Mouse (Mus musculus) midbrain, embryonic 11.5 days (tissue): ENCODE data around the gene Mcu. TPM values are rescaled to one million over a fixed set of nuclear protein-coding genes. Genes with fewer than 3 reads are reported as not detected.

ENCODE experiments used
- ATAC-seq: fragments of 200-750 bp; cut with Nextera tagmentation; 2 replicates; pipeline ENCODE4 v1.8.0; 2017; ENCODE audit warnings: moderate TSS enrichment, moderate library complexity; ENCODE audit not compliant: low FRiP score
- DNase-seq: peaks from one replicate; pipeline ENCODE4 v3.0.0; 2015; ENCODE audit warnings: low spot score; ENCODE audit errors: missing footprints
- H3K27ac ChIP-seq: fragments of 300-500 bp; sonication (generic); 2 replicates; pipeline ENCODE4 v1.5.1; 2014; ENCODE audit warnings: low read depth, low read length
- H3K27me3 ChIP-seq: fragments of 300-500 bp; sonication (generic); 2 replicates; pipeline ENCODE4 v1.6.1; 2014; ENCODE audit warnings: mild to moderate bottlenecking, low read length, moderate library complexity, mixed read lengths; ENCODE audit not compliant: control insufficient read depth, insufficient read depth
- H3K36me3 ChIP-seq: fragments of 300-500 bp; sonication (generic); 2 replicates; pipeline ENCODE4 v1.6.1; 2014; ENCODE audit warnings: mild to moderate bottlenecking, low read length, moderate library complexity, mixed read lengths; ENCODE audit not compliant: control insufficient read depth, insufficient read depth
- H3K4me1 ChIP-seq: fragments of 300-500 bp; sonication (generic); 2 replicates; pipeline ENCODE4 v1.6.1; 2014; ENCODE audit warnings: low read length; ENCODE audit not compliant: control insufficient read depth, insufficient read depth
- H3K4me2 ChIP-seq: fragments of 300-500 bp; sonication (generic); 2 replicates; pipeline ENCODE4 v1.6.1; 2014; ENCODE audit warnings: mild to moderate bottlenecking, moderate library complexity
- H3K4me3 ChIP-seq: fragments of 300-500 bp; sonication (generic); 2 replicates; pipeline ENCODE4 v1.5.1; 2014; ENCODE audit warnings: low read depth, low read length
- H3K9ac ChIP-seq: fragments of 300-500 bp; sonication (generic); 2 replicates; pipeline ENCODE4 v1.6.1; 2014; ENCODE audit warnings: low read length
- H3K9me3 ChIP-seq: fragments of 300-500 bp; sonication (generic); 2 replicates; pipeline ENCODE4 v1.6.1; 2016; ENCODE audit warnings: low read length; ENCODE audit not compliant: control insufficient read depth
- WGBS: fragments of 180-500 bp; shearing (Covaris S2); extraction: QIAGEN DNeasy Blood & Tissue Kit; methylation state at CpG from one replicate; pipeline ENCODE4 v1.1.7; 2014; 5-methylcytosine and 5-hydroxymethylcytosine counted together
- polyA plus RNA-seq: library from polyadenylated mRNA; unstranded; fragments of >200 nt; fragmentation: Nextera tagmentation; extraction: Ambion mirVana; gene quantifications from 2 replicates; pipeline ENCODE4 v1.2.1, GENCODE M21; 2014

Mcu gene
- polyA plus RNA-seq, 1 experiment from 2014 or later = 17.7 TPM

- DNase-seq (peak; percentile 60), ATAC-seq (no peak)
- H3K4me1 ChIP-seq = no peaks in the 10 kb centered on the region
- H3K9me3 ChIP-seq = no peaks in the 10 kb centered on the region
- H3K9ac ChIP-seq = no peak overlapping the region
- H3K4me3 ChIP-seq = no peak overlapping the region
- 75% methylated on average over 8 of the region's 8 CpGs for WGBS
- no peaks in the 10 kb centered on the region for H3K36me3 ChIP-seq
- H3K4me2 ChIP-seq = no peak overlapping the region
- H3K27ac ChIP-seq = no peak overlapping the region
- H3K27me3 ChIP-seq = no peaks in the 10 kb centered on the region
Measured at GRCm38 (mm10) chr10:59490920-59491319, 125.6 kb downstream of the Mcu start.

GRCm38 (mm10) chr10:59489411-59489810, 127.1 kb downstream of the Mcu start:
- no peaks in the 10 kb centered on the region for H3K9me3 ChIP-seq
- H3K27ac ChIP-seq = no peak overlapping the region
- 88% methylated on average over 1 of the region's 1 CpGs for WGBS
- H3K4me2 ChIP-seq = no peak overlapping the region
- H3K36me3 ChIP-seq = no peaks in the 10 kb centered on the region
- H3K9ac ChIP-seq = no peak overlapping the region
- H3K4me3 ChIP-seq = no peak overlapping the region
- peak; percentile 31 for DNase-seq
- H3K27me3 ChIP-seq = no peaks in the 10 kb centered on the region
- no peak for ATAC-seq
- no peaks in the 10 kb centered on the region for H3K4me1 ChIP-seq

DNA sequence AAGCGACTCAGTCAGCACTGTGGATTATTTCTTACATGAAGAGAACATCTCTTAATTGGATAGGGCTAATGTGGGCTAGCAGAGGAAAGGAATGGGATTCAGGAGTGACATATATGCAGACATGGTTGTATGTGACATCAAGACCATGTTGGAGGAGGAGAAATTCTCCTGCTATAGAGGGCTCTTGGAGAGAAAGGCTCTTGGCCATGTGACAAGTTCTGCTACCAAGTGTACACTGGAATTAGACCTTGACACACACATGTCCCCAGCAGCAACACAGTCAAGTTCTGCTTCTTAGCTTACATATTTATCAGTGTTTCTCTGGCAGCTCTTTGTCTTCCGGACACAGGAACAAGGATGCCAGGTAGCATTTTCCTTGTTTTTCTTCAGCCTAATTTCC, 129.1 kb downstream of the Mcu start:
- no peaks in the 10 kb centered on the region for H3K9me3 ChIP-seq
- no peak for ATAC-seq
- H3K27ac ChIP-seq = no peak overlapping the region
- H3K4me3 ChIP-seq = no peak overlapping the region
- no peaks in the 10 kb centered on the region for H3K4me1 ChIP-seq
- WGBS = 85% methylated on average over 2 of the region's 2 CpGs
- H3K36me3 ChIP-seq = no peaks in the 10 kb centered on the region
- H3K4me2 ChIP-seq = no peak overlapping the region
- peak; percentile 41 for DNase-seq
- H3K27me3 ChIP-seq = no peaks in the 10 kb centered on the region
- H3K9ac ChIP-seq = no peak overlapping the region

DNA sequence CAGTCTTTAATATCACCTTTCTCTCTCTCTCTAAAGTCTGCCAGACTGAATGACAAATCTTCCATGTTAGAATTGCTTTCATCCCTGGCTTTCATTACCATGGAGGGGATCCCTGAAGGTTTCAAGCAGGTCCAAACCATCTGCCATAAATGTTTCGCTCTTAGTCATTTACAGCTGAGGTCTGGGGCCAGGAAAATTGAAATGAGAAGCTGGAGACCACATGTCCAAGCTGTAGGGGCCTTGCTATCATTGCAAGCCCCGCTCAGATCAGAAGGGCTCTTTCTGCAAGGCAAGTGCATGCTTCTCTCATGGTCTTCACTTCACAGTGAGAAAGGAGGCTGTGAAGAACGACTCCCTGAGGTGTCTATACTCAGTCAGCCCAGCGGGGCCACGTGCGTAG, 132.2 kb downstream of the Mcu start:
- ATAC-seq (no peak), DNase-seq (no peak)
- WGBS = 91% methylated on average over 6 of the region's 6 CpGs
- Histone ChIP-seq H3K4me2 (no peak overlapping the region), H3K4me3 (no peak overlapping the region), H3K36me3 (no peaks in the 10 kb centered on the region), H3K9me3 (no peaks in the 10 kb centered on the region), H3K4me1 (no peaks in the 10 kb centered on the region), H3K27ac (no peak overlapping the region), H3K27me3 (no peaks in the 10 kb centered on the region), H3K9ac (no peak overlapping the region)

DNA sequence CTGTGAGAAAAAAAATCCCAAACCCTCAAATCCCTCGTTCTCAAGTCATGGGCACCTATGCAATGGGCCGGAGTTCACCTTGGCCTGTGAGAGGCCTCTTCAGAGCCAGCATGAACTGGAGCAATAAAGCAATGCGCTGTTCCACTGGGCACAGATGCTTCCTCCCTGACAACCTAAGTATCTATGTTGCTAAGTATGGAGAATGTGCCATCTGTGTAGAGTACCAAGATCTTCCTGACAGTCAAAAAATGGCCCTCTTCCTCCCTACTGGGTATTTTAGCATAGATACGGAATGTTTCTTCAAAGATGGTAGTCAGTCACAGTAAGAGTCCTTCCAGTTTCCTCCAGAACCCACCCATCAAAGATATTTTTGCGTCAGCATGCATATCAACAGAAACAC, 135.1 kb downstream of the Mcu start:
- no peak for DNase-seq
- H3K4me1 ChIP-seq = no peaks in the 10 kb centered on the region
- no peaks in the 10 kb centered on the region for H3K36me3 ChIP-seq
- H3K27me3 ChIP-seq = no peaks in the 10 kb centered on the region
- H3K4me3 ChIP-seq = no peak overlapping the region
- H3K4me2 ChIP-seq = no peak overlapping the region
- H3K9ac ChIP-seq = no peak overlapping the region
- H3K27ac ChIP-seq = no peak overlapping the region
- H3K9me3 ChIP-seq = peaks cover 5% of the 10 kb centered on the region; the same call in 1 of the 2 replicates
- 90% methylated on average over 5 of the region's 5 CpGs for WGBS
- ATAC-seq = no peak

DNA sequence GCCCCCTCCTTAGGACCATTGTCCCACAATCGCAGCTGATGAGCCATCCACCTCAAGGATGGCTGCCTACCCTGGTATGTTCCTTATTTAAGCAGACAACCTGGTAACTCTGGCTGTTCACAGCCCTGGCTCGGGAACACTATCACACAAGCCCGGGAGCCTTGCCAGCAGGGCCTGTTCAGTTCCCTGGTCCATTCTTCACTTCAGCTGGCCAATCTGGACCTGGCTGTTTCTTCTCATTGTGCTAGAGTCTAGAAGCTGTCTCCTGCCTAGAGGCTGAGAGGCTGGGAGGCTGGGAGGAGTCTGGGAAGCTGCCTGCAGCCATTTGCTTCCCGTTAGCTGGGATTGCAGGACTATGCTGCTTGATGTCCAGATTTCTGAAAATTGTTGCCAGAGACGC, 146.0 kb downstream of the Mcu start:
- ATAC-seq (no peak), DNase-seq (no peak)
- Histone ChIP-seq H3K9ac (no peak overlapping the region), H3K27ac (no peak overlapping the region), H3K36me3 (no peaks in the 10 kb centered on the region), H3K4me1 (no peaks in the 10 kb centered on the region), H3K4me3 (no peak overlapping the region), H3K27me3 (no peaks in the 10 kb centered on the region), H3K9me3 (no peaks in the 10 kb centered on the region), H3K4me2 (no peak overlapping the region)
- 83% methylated on average over 5 of the region's 5 CpGs for WGBS

DNA sequence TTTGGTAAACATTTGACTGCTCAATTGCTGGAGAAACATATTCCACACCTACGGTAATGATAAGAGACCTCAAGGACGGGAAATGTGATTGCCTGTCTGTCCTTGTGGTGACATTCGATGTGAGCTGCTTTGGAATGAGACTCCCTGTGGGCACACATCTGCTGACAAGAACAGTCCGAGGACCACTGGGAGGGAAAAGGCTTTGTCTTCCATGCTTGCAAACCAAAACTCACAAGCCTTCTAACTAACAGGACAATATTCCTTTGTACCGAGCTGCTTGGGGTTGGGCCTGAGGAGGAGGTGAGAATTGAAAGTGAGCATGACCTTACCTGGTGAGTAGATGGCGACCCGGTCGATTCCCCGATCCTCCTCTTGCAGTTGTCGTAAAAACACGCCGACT, 149.2 kb downstream of the Mcu start:
- no peak overlapping the region for H3K4me3 ChIP-seq
- no peaks in the 10 kb centered on the region for H3K36me3 ChIP-seq
- no peak overlapping the region for H3K9ac ChIP-seq
- H3K9me3 ChIP-seq = no peaks in the 10 kb centered on the region
- ATAC-seq = no peak
- no peaks in the 10 kb centered on the region for H3K27me3 ChIP-seq
- no peak overlapping the region for H3K27ac ChIP-seq
- H3K4me1 ChIP-seq = no peaks in the 10 kb centered on the region
- 85% methylated on average over 12 of the region's 12 CpGs for WGBS
- DNase-seq = no peak
- H3K4me2 ChIP-seq = no peak overlapping the region

DNA sequence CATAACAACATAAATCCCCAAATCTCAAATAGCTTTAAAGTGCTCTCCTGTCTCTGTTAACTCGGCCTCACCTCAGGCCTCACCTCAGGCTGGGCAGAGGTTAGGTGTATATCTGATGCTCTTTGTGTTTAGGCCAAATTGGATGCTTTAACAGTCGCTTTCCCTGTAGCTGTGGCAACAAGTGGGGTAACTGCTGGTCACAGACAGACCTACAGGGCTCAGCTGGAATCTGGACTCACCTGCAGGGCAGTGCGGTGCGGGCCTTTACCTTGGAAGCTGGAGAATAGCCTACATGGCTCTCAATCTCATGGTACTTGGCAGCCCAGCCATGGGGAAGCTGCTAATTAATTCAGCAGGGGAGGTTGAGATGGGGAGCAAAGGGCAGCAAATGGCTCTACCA, 149.9 kb downstream of the Mcu start:
- ATAC-seq (no peak), DNase-seq (no peak)
- Histone ChIP-seq H3K9ac (no peak overlapping the region), H3K4me3 (no peak overlapping the region), H3K27me3 (no peaks in the 10 kb centered on the region), H3K4me2 (no peak overlapping the region), H3K9me3 (no peaks in the 10 kb centered on the region), H3K36me3 (no peaks in the 10 kb centered on the region), H3K27ac (no peak overlapping the region), H3K4me1 (no peaks in the 10 kb centered on the region)
- WGBS = 89% methylated on average over 4 of the region's 4 CpGs

DNA sequence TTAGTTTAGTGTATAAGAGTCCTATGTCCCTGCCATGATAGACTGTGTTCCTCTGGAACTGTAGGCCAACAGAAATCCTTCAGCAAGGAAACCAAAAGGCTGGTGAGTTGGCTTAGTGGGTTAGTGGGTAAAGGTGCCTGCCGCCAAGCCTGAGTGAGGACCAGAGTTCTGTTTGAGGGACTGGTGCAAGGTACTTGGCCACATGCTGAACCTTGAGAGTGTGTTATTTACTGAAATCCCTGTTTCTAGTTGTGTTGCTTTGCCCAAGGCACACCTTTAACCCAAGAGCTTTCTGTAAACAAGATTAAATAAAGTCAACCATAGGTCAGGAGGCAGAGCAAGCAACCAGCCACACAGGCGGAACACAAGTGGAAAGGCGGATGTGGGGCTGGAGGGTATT, 150.9 kb downstream of the Mcu start:
- Histone ChIP-seq H3K4me3 (no peak overlapping the region), H3K27me3 (no peaks in the 10 kb centered on the region), H3K36me3 (no peaks in the 10 kb centered on the region), H3K27ac (no peak overlapping the region), H3K4me2 (no peak overlapping the region), H3K9me3 (no peaks in the 10 kb centered on the region), H3K9ac (no peak overlapping the region), H3K4me1 (no peaks in the 10 kb centered on the region)
- 89% methylated on average over 3 of the region's 3 CpGs for WGBS
- ATAC-seq = no peak
- no peak for DNase-seq

DNA sequence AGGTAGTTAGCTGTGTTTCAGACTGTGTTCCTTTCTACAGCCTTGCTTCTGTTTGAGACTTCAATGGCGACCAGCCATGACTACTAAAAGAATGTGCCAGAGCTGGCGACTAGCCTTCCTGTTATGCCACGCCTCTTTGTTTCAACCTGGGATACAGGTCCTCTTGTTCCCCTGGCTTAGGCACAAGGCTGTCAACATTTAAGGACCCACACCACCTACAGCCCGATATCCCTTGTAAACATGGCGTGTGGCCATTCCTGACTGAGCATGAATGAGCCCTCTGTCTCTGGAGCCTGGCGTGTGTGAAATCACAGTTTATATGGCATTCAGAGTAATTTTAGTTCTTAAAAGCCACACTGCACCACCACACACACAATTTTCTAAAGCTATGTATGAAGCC, 154.2 kb downstream of the Mcu start:
- Histone ChIP-seq H3K4me2 (no peak overlapping the region), H3K9me3 (no peaks in the 10 kb centered on the region), H3K9ac (no peak overlapping the region), H3K27me3 (no peaks in the 10 kb centered on the region), H3K4me1 (no peaks in the 10 kb centered on the region), H3K27ac (no peak overlapping the region), H3K4me3 (no peak overlapping the region), H3K36me3 (no peaks in the 10 kb centered on the region)
- 89% methylated on average over 6 of the region's 6 CpGs for WGBS
- ATAC-seq = no peak
- DNase-seq = no peak
